Mouse (Mus musculus): ENCODE measurements around the gene Zfp872. TPM values are rescaled to one million over a fixed set of nuclear protein-coding genes. Genes with fewer than 3 reads are reported as not detected.

Gene Zfp872
- polyA plus RNA-seq, 1 experiment from 2014 or later = 0.13 TPM

DNA sequence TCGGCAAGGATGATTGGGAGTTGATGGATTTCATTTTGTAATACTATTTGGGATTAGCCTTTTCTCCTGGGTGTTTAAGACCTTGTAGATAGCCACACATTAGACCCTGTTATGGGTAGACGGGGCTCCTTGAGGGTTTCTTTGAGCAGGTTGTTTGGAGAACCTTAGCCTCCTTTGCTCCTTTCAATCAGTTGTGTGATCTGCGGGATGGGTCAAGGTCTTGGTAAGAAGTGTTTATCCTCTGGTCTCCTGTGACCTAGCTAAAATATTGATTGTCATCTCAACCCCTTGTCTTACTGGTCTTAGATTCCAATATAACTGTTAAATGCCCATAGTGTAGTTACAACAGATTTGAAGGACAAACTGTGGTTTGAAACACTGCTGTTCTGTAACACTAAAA is 42.2 kb downstream of the Zfp872 start:
- Histone ChIP-seq H3K4me2 (replicated peaks) (no peak overlapping the region), H3K36me3 (peaks cover 1% of the 10 kb centered on the region), H3K4me1 (peaks cover 4% of the 10 kb centered on the region; the same call in 1 of the 2 replicates), H3K9me3 (no peaks in the 10 kb centered on the region), H3K4me3 (no peak overlapping the region), H3K27ac (no peak overlapping the region), H3K27me3 (replicated peaks) (no peaks in the 10 kb centered on the region), H3K9ac (no peak overlapping the region)
- WGBS = 94% methylated on average over 3 of the region's 3 CpGs
- no peak for ATAC-seq (ENCODE audit: low FRiP score, low read depth)

DNA sequence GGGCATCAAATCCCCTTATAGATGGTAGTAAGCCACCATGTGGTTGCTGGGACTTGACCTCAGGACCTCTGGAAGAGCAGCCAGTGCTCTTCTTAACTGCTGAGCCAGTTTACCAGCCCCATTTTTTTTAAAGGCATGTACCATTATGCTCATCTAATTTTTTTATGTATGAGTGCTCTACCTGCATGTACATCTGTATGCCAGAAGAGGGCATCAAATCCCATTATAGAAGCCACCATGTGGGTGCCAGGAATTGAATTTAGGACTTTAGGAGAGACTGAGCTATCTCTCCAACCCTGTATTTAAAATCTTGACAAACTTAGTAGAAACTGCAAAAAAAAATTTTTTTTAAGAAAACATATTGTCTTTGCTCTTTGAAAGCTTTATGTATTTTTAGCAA is 42.7 kb downstream of the Zfp872 start:
- no peak overlapping the region for H3K4me3 ChIP-seq
- no peak overlapping the region for H3K4me2 ChIP-seq (replicated peaks)
- no peak for ATAC-seq (ENCODE audit: low FRiP score, low read depth)
- peaks cover 6% of the 10 kb centered on the region for H3K36me3 ChIP-seq
- H3K27me3 ChIP-seq (replicated peaks) = no peaks in the 10 kb centered on the region
- no peak overlapping the region for H3K9ac ChIP-seq
- no peak overlapping the region for H3K27ac ChIP-seq
- no peaks in the 10 kb centered on the region for H3K9me3 ChIP-seq
- peaks cover 4% of the 10 kb centered on the region; the same call in 1 of the 2 replicates for H3K4me1 ChIP-seq

DNA sequence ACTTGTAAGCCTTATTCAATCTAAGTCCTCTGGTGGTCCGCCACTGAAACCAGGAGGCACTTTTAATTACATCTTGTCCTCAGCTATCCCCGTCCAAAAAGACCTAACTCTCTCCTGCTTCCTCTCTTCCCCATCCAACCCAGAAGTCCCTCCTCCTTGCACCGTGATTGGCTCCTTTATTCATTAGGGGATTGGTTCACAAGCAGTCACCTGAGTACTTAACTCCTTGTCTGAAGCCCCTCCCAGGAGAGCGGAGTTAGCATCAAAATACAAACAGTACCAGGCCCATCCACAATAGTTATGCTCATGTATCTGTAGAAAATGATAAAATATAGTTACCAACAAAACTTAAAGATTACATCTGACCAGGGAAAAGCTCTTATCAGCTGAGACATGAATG is 52.1 kb downstream of the Zfp872 start:
- H3K36me3 ChIP-seq = peaks cover 65% of the 10 kb centered on the region
- WGBS = 95% methylated on average over 4 of the region's 4 CpGs
- ATAC-seq (ENCODE audit: low FRiP score, low read depth) = no peak
- no peaks in the 10 kb centered on the region for H3K4me1 ChIP-seq
- no peak overlapping the region for H3K4me3 ChIP-seq
- 0 out of 2 replicates have a peak, but pooled peaks cover 4% of the 10 kb centered on the region for H3K9me3 ChIP-seq
- H3K27ac ChIP-seq = no peak overlapping the region
- no peaks in the 10 kb centered on the region for H3K27me3 ChIP-seq (replicated peaks)
- H3K4me2 ChIP-seq (replicated peaks) = no peak overlapping the region
- no peak overlapping the region for H3K9ac ChIP-seq

DNA sequence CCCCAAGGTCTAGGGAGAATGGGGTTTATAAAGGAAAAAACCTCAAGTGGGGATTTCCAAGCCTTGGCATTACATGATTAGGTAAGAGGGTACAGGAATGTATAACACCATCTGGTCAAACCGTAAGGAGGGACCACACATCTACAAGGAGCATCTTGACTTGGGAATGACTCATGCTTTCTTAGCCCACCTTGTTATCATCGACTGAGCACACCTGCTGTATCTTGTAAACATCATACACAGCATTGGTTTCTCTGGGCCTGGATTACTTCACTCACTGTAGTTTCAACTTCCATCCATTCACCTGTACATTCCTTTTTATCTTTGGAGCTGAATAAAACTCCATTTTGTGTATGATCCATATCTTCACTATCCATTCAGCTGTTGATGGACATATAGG is 56.4 kb downstream of the Zfp872 start:
- H3K27me3 ChIP-seq (replicated peaks) = no peaks in the 10 kb centered on the region
- H3K4me3 ChIP-seq = no peak overlapping the region
- H3K4me2 ChIP-seq (replicated peaks) = no peak overlapping the region
- no peak for ATAC-seq (ENCODE audit: low FRiP score, low read depth)
- no peaks in the 10 kb centered on the region for H3K4me1 ChIP-seq
- no peak overlapping the region for H3K9ac ChIP-seq
- WGBS = 90% methylated on average over 2 of the region's 2 CpGs
- peaks cover 68% of the 10 kb centered on the region for H3K36me3 ChIP-seq
- peaks cover 18% of the 10 kb centered on the region for H3K9me3 ChIP-seq
- no peak overlapping the region for H3K27ac ChIP-seq

Other genes with a start within 250 kb of the Zfp872 start
- gene Swsap1, start 232.3 kb upstream of the Zfp872 start, polyA plus RNA-seq (2016; fragmentation: Nextera tagmentation; extraction: Ambion mirVana) = 8.1 and 9.7 TPM in 2 replicates
- gene Epor, start 224.6 kb upstream of the Zfp872 start, polyA plus RNA-seq (2016; fragmentation: Nextera tagmentation; extraction: Ambion mirVana) = 3.5 and 4.0 TPM in 2 replicates
- gene Rgl3, start 198.6 kb upstream of the Zfp872 start, polyA plus RNA-seq (2016; fragmentation: Nextera tagmentation; extraction: Ambion mirVana) = 2.0 and 2.8 TPM in 2 replicates
- gene Ccdc151, start 185.5 kb upstream of the Zfp872 start, polyA plus RNA-seq (2016; fragmentation: Nextera tagmentation; extraction: Ambion mirVana) = 2.7 and 3.6 TPM in 2 replicates
- gene Prkcsh, start 185.3 kb upstream of the Zfp872 start, polyA plus RNA-seq (2016; fragmentation: Nextera tagmentation; extraction: Ambion mirVana) = 104 and 109 TPM in 2 replicates
- gene Elavl3, start 136.1 kb upstream of the Zfp872 start, polyA plus RNA-seq (2016; fragmentation: Nextera tagmentation; extraction: Ambion mirVana) = 73.5 and 77.9 TPM in 2 replicates
- not detected in 2 replicates for gene Gm49318, start 116.8 kb upstream of the Zfp872 start, polyA plus RNA-seq (2016; fragmentation: Nextera tagmentation; extraction: Ambion mirVana)
- 19.6 and 20.7 TPM in 2 replicates for gene Zfp653, start 116.7 kb upstream of the Zfp872 start, polyA plus RNA-seq (2016; fragmentation: Nextera tagmentation; extraction: Ambion mirVana)
- 46.7 and 47.3 TPM in 2 replicates for gene Ecsit, start 102.7 kb upstream of the Zfp872 start, polyA plus RNA-seq (2016; fragmentation: Nextera tagmentation; extraction: Ambion mirVana)
- 0.39 and 1.4 TPM in 2 replicates for gene Cnn1, start 88.9 kb upstream of the Zfp872 start, polyA plus RNA-seq (2016; fragmentation: Nextera tagmentation; extraction: Ambion mirVana)
- 171 and 172 TPM in 2 replicates for gene Elof1, start 70.9 kb upstream of the Zfp872 start, polyA plus RNA-seq (2016; fragmentation: Nextera tagmentation; extraction: Ambion mirVana)
- gene Acp5, start 52.4 kb upstream of the Zfp872 start, polyA plus RNA-seq (2016; fragmentation: Nextera tagmentation; extraction: Ambion mirVana) = 5.2 and 5.8 TPM in 2 replicates
- 63.2 and 68.4 TPM in 2 replicates for gene Pigyl, start 31.2 kb upstream of the Zfp872 start, polyA plus RNA-seq (2016; fragmentation: Nextera tagmentation; extraction: Ambion mirVana)
- 10.6 and 10.8 TPM in 2 replicates for gene Zfp809, start 37.6 kb downstream of the Zfp872 start, polyA plus RNA-seq (2016; fragmentation: Nextera tagmentation; extraction: Ambion mirVana)
- gene Zfp599, start 71.8 kb downstream of the Zfp872 start, polyA plus RNA-seq (2016; fragmentation: Nextera tagmentation; extraction: Ambion mirVana) = 4.7 and 5.1 TPM in 2 replicates
- gene Zfp810, start 119.6 kb downstream of the Zfp872 start, polyA plus RNA-seq (2016; fragmentation: Nextera tagmentation; extraction: Ambion mirVana) = 36.3 and 38.8 TPM in 2 replicates
- 23.9 and 26.9 TPM in 2 replicates for gene Anln, start 201.1 kb downstream of the Zfp872 start, polyA plus RNA-seq (2016; fragmentation: Nextera tagmentation; extraction: Ambion mirVana)
- 6.2 and 6.7 TPM in 2 replicates for gene 9530077C05Rik, start 223.4 kb downstream of the Zfp872 start, polyA plus RNA-seq (2016; fragmentation: Nextera tagmentation; extraction: Ambion mirVana)